Mouse (Mus musculus) kidney, adult 2 months (tissue): ENCODE data around the gene Rptor.

Experiments used
- CTCF ChIP-seq: fragments of 200-500 bp; conservative IDR thresholded peaks from 2 replicates; pipeline ENCODE4 v1.5.1; 2011; ENCODE audit warnings: low read depth, mild to moderate bottlenecking, control low read depth, low read length, moderate library complexity, mixed read lengths; ENCODE audit not compliant: insufficient read depth, insufficient read length
- POLR2A ChIP-seq: fragments of 200-500 bp; IDR thresholded peaks from one replicate; pipeline ENCODE4 v1.6.1; 2011; ENCODE audit warnings: low read depth, low read length, control low read depth

DNA sequence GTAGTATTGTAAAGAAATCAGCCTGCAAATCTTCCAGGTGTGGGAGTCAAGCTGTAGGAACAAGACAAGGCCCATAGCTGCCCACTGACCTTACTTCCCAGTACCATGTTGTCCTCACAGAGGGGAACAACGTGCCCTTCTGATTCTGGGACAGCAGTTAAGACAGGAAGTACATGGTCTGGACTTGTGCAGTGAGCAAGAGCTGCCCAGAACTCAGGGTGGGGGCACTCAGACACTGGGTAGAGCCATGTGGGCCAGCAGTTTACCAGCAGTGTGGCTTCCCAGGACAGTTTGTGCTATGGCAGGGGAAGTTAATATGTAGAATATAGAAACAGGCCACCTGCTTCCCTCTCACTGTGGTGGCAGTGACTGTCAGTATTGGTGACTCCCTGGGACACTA lies 272.1 kb downstream of the Rptor start:
- no peak for TF ChIP-seq CTCF
- no peak for TF ChIP-seq POLR2A
